Mouse (Mus musculus) MEL (cell line): Measurements from ENCODE around the gene Map7d1. TPM values are rescaled to one million over a fixed set of nuclear protein-coding genes. Genes with fewer than 3 reads are reported as not detected.
A peak's percentile ranks its signal among the peaks of the same experiment; 100 is the strongest.

Experiments used
- DNase-seq: peaks from one replicate; pipeline ENCODE4 v3.0.0; 2011; ENCODE audit warnings: low read depth, low spot score
- H3K27ac ChIP-seq: 2 replicates; pipeline ENCODE4 v1.5.1; 2012; ENCODE audit warnings: low read depth, mild to moderate bottlenecking, control low read depth, low read length, moderate library complexity; ENCODE audit not compliant: control insufficient read depth
- H3K27me3 ChIP-seq, 2 experiments: fragments of 150-350 bp in 1 of 2; sonication (generic) in 1 of 2; 2 replicates each; pipeline ENCODE4 v1.6.1; 2012; ENCODE audit warnings: low read length in 2 of 2, mild to moderate bottlenecking in 2 of 2, improper control_type of control experiment in 1 of 2, moderate library complexity in 1 of 2; ENCODE audit not compliant: insufficient read depth in 2 of 2, control insufficient read depth in 1 of 2
- H3K36me3 ChIP-seq, 2 experiments: 2 replicates each; pipeline ENCODE4 v1.6.1; 2012 to 2014; ENCODE audit warnings: low read length in 2 of 2, improper control_type of control experiment in 1 of 2, inconsistent platforms in 1 of 2, mild to moderate bottlenecking in 1 of 2; ENCODE audit not compliant: insufficient read depth in 2 of 2, control insufficient read depth in 1 of 2
- H3K4me1 ChIP-seq, 2 experiments: fragments of 150-350 bp in 1 of 2; sonication (generic) in 1 of 2; 2 replicates each; pipeline ENCODE4 v1.6.1; 2012; ENCODE audit warnings: low read length in 2 of 2, improper control_type of control experiment in 1 of 2, mild to moderate bottlenecking in 1 of 2; ENCODE audit not compliant: insufficient read depth in 2 of 2, control insufficient read depth in 1 of 2
- H3K4me3 ChIP-seq, 2 experiments: fragments of 150-350 bp in 1 of 2; sonication (generic) in 1 of 2; 2 replicates each; pipeline ENCODE4 v1.5.1; 2012; ENCODE audit warnings: low read depth in 2 of 2, low read length in 2 of 2, mild to moderate bottlenecking in 2 of 2, moderate library complexity in 2 of 2, control low read depth in 1 of 2, improper control_type of control experiment in 1 of 2; ENCODE audit not compliant: control insufficient read depth in 1 of 2, insufficient read depth in 1 of 2
- H3K79me2 ChIP-seq: 2 replicates; pipeline ENCODE4 v1.6.1; 2012; ENCODE audit warnings: mild to moderate bottlenecking, low read length, moderate library complexity; ENCODE audit not compliant: control insufficient read depth, poor library complexity, insufficient read depth
- H3K9ac ChIP-seq: 2 replicates; pipeline ENCODE4 v1.6.1; 2012; ENCODE audit warnings: low read depth, mild to moderate bottlenecking, control low read depth, low read length, moderate library complexity; ENCODE audit not compliant: control insufficient read depth, poor library complexity, severe bottlenecking
- H3K9me3 ChIP-seq: fragments of 150-350 bp; sonication (generic); replicated peaks from 2 replicates; pipeline ENCODE4 v1.6.1; 2012; ENCODE audit warnings: mild to moderate bottlenecking, low read length, improper control_type of control experiment, moderate library complexity; ENCODE audit not compliant: insufficient read depth
- BHLHE40 ChIP-seq: IDR thresholded peaks from 2 replicates; pipeline ENCODE4 v1.6.1; 2012; ENCODE audit warnings: low read depth, mild to moderate bottlenecking, inconsistent platforms, low read length, improper control_type of control experiment, borderline replicate concordance
- CHD1 ChIP-seq: IDR thresholded peaks from 2 replicates; pipeline ENCODE4 v1.6.1; 2012; ENCODE audit warnings: low read depth, mild to moderate bottlenecking, inconsistent platforms, low read length, improper control_type of control experiment
- ETS1 ChIP-seq: IDR thresholded peaks from 2 replicates; pipeline ENCODE4 v1.6.1; 2012; ENCODE audit warnings: low read depth, mild to moderate bottlenecking, inconsistent platforms, low read length, improper control_type of control experiment, moderate library complexity
- MAFK ChIP-seq: IDR thresholded peaks from 2 replicates; pipeline ENCODE4 v1.6.1; 2011; ENCODE audit warnings: low read depth, mild to moderate bottlenecking, low read length, improper control_type of control experiment, borderline replicate concordance
- MAX ChIP-seq: IDR thresholded peaks from 2 replicates; pipeline ENCODE4 v1.6.1; 2011; ENCODE audit warnings: low read length, improper control_type of control experiment
- MAZ ChIP-seq: IDR thresholded peaks from 2 replicates; pipeline ENCODE4 v1.6.1; 2012; ENCODE audit warnings: low read depth, mild to moderate bottlenecking, inconsistent platforms, low read length, improper control_type of control experiment
- MXI1 ChIP-seq: IDR thresholded peaks from 2 replicates; pipeline ENCODE4 v1.6.1; 2011; ENCODE audit warnings: mild to moderate bottlenecking, low read depth, low read length, improper control_type of control experiment
- NRF1 ChIP-seq: IDR thresholded peaks from 2 replicates; pipeline ENCODE4 v1.6.1; 2014; ENCODE audit warnings: low read depth, mild to moderate bottlenecking, inconsistent platforms, low read length, improper control_type of control experiment, moderate library complexity; ENCODE audit not compliant: poor library complexity, insufficient read depth, severe bottlenecking
- POLR2AphosphoS2 ChIP-seq: IDR thresholded peaks from 2 replicates; pipeline ENCODE4 v1.6.1; 2011; ENCODE audit warnings: low read length, improper control_type of control experiment
- RCOR1 ChIP-seq: IDR thresholded peaks from 2 replicates; pipeline ENCODE4 v1.6.1; 2012; ENCODE audit warnings: low read depth, mild to moderate bottlenecking, inconsistent platforms, low read length, improper control_type of control experiment
- TAL1 ChIP-seq: IDR thresholded peaks from 2 replicates; pipeline ENCODE4 v1.6.1; 2012; ENCODE audit warnings: mild to moderate bottlenecking, inconsistent platforms, low read length, moderate library complexity, mixed read lengths
- TBP ChIP-seq: IDR thresholded peaks from 2 replicates; pipeline ENCODE4 v1.8.0; 2011; ENCODE audit warnings: low read depth, low read length, improper control_type of control experiment
- TCF12 ChIP-seq: IDR thresholded peaks from 2 replicates; pipeline ENCODE4 v1.6.1; 2014; ENCODE audit warnings: low read depth, mild to moderate bottlenecking, inconsistent platforms, low read length, improper control_type of control experiment, moderate library complexity
- UBTF ChIP-seq: IDR thresholded peaks from 2 replicates; pipeline ENCODE4 v1.6.1; 2012; ENCODE audit warnings: low read depth, mild to moderate bottlenecking, inconsistent platforms, low read length, improper control_type of control experiment, moderate library complexity, borderline replicate concordance; ENCODE audit not compliant: insufficient read depth
- USF2 ChIP-seq, 2 experiments: IDR thresholded peaks; 2 replicates each; pipeline ENCODE4 v1.6.1; 2011 to 2012; ENCODE audit warnings: improper control_type of control experiment in 2 of 2, low read length in 2 of 2, borderline replicate concordance in 1 of 2, inconsistent platforms in 1 of 2, low read depth in 1 of 2, mild to moderate bottlenecking in 1 of 2; ENCODE audit not compliant: insufficient read depth in 1 of 2
- ZKSCAN1 ChIP-seq: IDR thresholded peaks from 2 replicates; pipeline ENCODE4 v1.6.1; 2012; ENCODE audit warnings: low read depth, mild to moderate bottlenecking, inconsistent platforms, low read length, improper control_type of control experiment, moderate library complexity
- ZNF384 ChIP-seq: IDR thresholded peaks from 2 replicates; pipeline ENCODE4 v1.6.1; 2012; ENCODE audit warnings: low read depth, mild to moderate bottlenecking, inconsistent platforms, low read length, improper control_type of control experiment
- polyA plus RNA-seq, 2 experiments: library from polyadenylated mRNA; stranded (reverse) in 1 of 2; unstranded in 1 of 2; fragments of >175 nt in 1 of 2; fragments of >200 nt in 1 of 2; gene quantifications; 2 replicates each; pipeline versions ENCODE4 v1.2.1 to v1.2.4; 2012; ENCODE audit warnings: low replicate concordance in 2 of 2, low read depth in 1 of 2; ENCODE audit not compliant: insufficient read length in 2 of 2, insufficient read depth in 1 of 2, missing spikeins in 1 of 2
- total RNA-seq: library from RNA; depleted of rRNA; stranded (reverse); fragments of 300-350 nt; gene quantifications from 2 replicates; pipeline ENCODE4 v1.2.3, GENCODE M21; 2012

Map7d1 gene
- total and polyA plus RNA-seq, 3 experiments, result 15.4 to 58.2 TPM; not detected in 1

DNA sequence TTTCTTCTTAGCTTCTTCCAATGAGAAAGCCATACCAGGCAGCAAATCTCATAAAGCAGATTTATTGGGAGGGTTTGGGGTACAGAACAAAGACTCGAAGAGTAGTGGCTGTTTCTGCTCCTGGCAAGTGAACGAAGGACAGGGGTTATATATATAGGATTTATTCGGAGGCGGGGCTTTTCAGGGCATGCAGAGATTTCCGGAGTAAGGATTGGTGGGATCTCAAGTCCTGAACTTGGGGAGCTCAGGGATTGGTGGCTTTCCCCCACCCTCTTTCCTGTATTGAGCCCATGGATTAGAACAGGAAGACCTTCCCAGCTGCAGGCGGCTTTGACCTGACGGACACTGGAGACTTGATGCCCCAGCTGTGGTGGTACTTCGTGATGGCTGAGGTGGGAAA is 52.1 kb downstream of the Map7d1 start:
- H3K4me1 ChIP-seq, result peaks cover 8 to 16% of the 10 kb centered on the region in 2 experiments
- no peaks in the 10 kb centered on the region for H3K27me3 ChIP-seq
- no peaks in the 10 kb centered on the region for H3K9me3 ChIP-seq
- H3K36me3 ChIP-seq, result peaks cover 9 to 18% of the 10 kb centered on the region in 2 experiments
- DNase-seq, result no peak
- peak overlapping the region; percentile 93 for H3K9ac ChIP-seq
- no peak overlapping the region; a peak in 2 of 4 replicates for H3K4me3 ChIP-seq
- H3K27ac ChIP-seq, result peak overlapping the region; percentile 98
- TF ChIP-seq POLR2AphosphoS2 (no peak), BHLHE40 (no peak), TBP (no peak), NRF1 (no peak), MXI1 (no peak), MAFK (no peak), MAZ (no peak), UBTF (no peak), USF2 (IDR thresholded peaks at IDR 0.05; ENCODE audit: borderline replicate concordance in 1 of 2, insufficient read depth in 1 of 2, low read depth in 1 of 2, low read length in 2 of 2) (no peak), ZKSCAN1 (no peak), MAX (no peak), TAL1 (no peak), TCF12 (no peak), ETS1 (no peak), RCOR1 (no peak), ZNF384 (no peak)
- peaks cover 35% of the 10 kb centered on the region for H3K79me2 ChIP-seq

DNA sequence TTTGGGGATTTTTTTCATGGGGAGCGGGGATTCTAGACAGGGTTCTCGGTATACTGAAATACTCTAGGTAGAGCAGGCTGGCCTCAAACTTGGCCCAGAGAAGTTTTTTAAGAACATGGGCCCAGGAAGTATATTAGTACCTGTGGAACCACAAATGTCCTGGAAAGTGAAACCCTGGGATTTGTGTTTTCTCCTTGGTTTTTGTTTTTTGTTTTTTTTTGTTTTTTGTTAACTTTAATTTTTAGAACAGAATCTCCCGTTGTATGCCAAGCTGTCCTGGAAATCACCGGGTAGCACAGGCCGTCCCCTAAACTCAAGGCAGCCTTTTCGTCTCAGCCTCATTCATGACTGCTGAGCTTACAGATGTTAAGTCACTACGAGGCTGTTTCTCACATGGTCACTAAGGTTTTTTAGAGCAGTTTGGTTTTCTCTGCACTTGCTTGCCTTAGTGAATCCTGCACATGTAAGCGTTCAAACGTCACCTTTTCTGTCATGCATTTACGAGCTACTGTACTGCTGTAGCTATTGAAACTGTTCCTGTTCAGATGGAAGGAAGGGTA is 52.7 kb downstream of the Map7d1 start:
- peaks cover 9 to 24% of the 10 kb centered on the region in 2 experiments for H3K36me3 ChIP-seq
- H3K9me3 ChIP-seq, result no peaks in the 10 kb centered on the region
- H3K27ac ChIP-seq, result peak overlapping the region; percentile 98
- H3K9ac ChIP-seq, result peak overlapping the region; percentile 93
- peaks cover 10 to 19% of the 10 kb centered on the region in 2 experiments for H3K4me1 ChIP-seq
- no peaks in the 10 kb centered on the region for H3K27me3 ChIP-seq
- DNase-seq, result peak; percentile 60
- TF ChIP-seq ZNF384 (no peak), CHD1 (0 out of 2 replicates have a peak, but pooled peaks have one; percentile 47)
- H3K79me2 ChIP-seq, result peaks cover 41% of the 10 kb centered on the region
- H3K4me3 ChIP-seq, result peak overlapping the region; percentile 74
